8 mouse cellular contexts compared by ENCODE assay signal in the genomic region with DNA sequence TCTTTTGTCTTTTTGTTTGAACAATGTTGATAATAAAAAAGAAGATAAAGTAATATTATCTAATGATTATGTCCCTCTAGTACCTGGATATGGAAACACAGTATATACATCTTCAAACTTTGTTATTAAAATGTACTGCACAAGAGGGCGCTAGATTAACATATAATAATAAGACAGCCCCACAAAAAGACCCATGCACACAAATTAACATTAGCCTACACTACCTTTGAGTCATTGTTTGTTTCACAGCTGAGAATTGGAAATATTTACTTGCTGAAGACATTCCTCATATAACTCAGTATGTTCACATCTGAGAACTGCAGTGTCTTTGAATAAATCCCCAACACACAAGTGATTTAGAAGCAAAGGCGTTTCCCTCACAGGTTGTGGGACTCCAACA. TPM values are rescaled to one million over a fixed set of nuclear protein-coding genes. Genes with fewer than 3 reads are reported as not detected.
DNase-seq lines count a peak whose midpoint lies in the region; ATAC-seq lines count a peak whose summit lies in the region.

No protein-coding gene starts in this region.

- H3K36me3 ChIP-seq in hindbrain, embryonic 16.5 days (ENCODE audit: control insufficient read depth, insufficient read depth, low read length): no peaks in the 10 kb centered on the region

- no peak overlapping the region for H3K4me2 ChIP-seq in hindbrain, embryonic 16.5 days (ENCODE audit: low read length)

- H3K4me1 ChIP-seq in hindbrain, embryonic 16.5 days (ENCODE audit: control insufficient read depth, insufficient read depth, low read depth, low read length): peaks cover 3% of the 10 kb centered on the region

- ATAC-seq in frontal cortex, adult (ENCODE audit: low TSS enrichment): peak; percentile 56
- ATAC-seq in hindbrain, embryonic 16.5 days: peak; percentile 57; the same call in 1 of the 2 replicates

- 57% methylated on average over 2 of the region's 2 CpGs for WGBS in hindbrain, embryonic 16.5 days

- H3K27ac ChIP-seq in hindbrain, embryonic 16.5 days (ENCODE audit: low read depth, low read length): no peak overlapping the region

- no peak overlapping the region for H3K4me3 ChIP-seq in hindbrain, embryonic 16.5 days (ENCODE audit: low read length)

- H3K27me3 ChIP-seq in hindbrain, embryonic 16.5 days (replicated peaks; ENCODE audit: control insufficient read depth, insufficient read depth, low read length): no peaks in the 10 kb centered on the region

- H3K9ac ChIP-seq in hindbrain, embryonic 16.5 days (ENCODE audit: low read depth, low read length): no peak overlapping the region

- H3K9me3 ChIP-seq in hindbrain, embryonic 16.5 days (ENCODE audit: control insufficient read depth, low read length): no peaks in the 10 kb centered on the region

- DNase-seq in frontal cortex, postnatal 36 days (ENCODE audit: low spot score in 2 of 2): no peak
- DNase-seq in thymus, postnatal 0 days (ENCODE audit: low spot score): peak; percentile 63
- no peak for DNase-seq in thymus, adult 18-20 months
- DNase-seq in urinary bladder, postnatal 4 days (ENCODE audit: low spot score in 2 of 2): no peak
- no peak for DNase-seq in urinary bladder, adult 18-20 months (ENCODE audit: low spot score in 2 of 2)
- DNase-seq in heart, adult 9 months (ENCODE audit: low spot score in 2 of 2): no peak

RNA-seq across cellular contexts. Expression of a gene that starts 33.8 kb away (rescaled TPM):
- polyA plus RNA-seq in thymus, postnatal 0 days (2015; fragmentation: Nextera tagmentation; extraction: Ambion mirVana): 3.4 and 9.2 TPM in 2 replicates
- polyA plus RNA-seq in hindbrain, embryonic 16.5 days (2015; fragmentation: Nextera tagmentation; extraction: Ambion mirVana): 3.2 and 3.4 TPM in 2 replicates
